Mouse (Mus musculus): ENCODE data around the gene Hspb7.

GRCm38 (mm10) chr4:141456193-141456938 lies 35.8 kb downstream of the Hspb7 start:
- TF ChIP-seq EP300 (IDR thresholded peaks at IDR 0.05; ENCODE audit: low read depth), result no peak
- no peak for TF ChIP-seq CTCF (IDR thresholded peaks at IDR 0.05; ENCODE audit: low read depth)

All from liver, postnatal 0 days (tissue).